Mouse (Mus musculus): Measurements from ENCODE around the gene Myb. TPM values are rescaled to one million over a fixed set of nuclear protein-coding genes. Genes with fewer than 3 reads are reported as not detected.
A peak's percentile ranks its signal among the peaks of the same experiment; 100 is the strongest.

Gene Myb
- total RNA-seq, 2 experiments from 2014 or later, result 0.23 to 0.25 TPM

GRCm38 (mm10) chr10:21193088-21193934, 32.5 kb upstream of the Myb start:
- DNase-seq (ENCODE audit: extremely low spot score in 1 of 2, low spot score in 2 of 2), result no peak
- intact Hi-C loops (cut with DNase I), result no loop called here
- Histone ChIP-seq H3K4me3 (no peak overlapping the region), H3K27ac (no peak overlapping the region)
- TF ChIP-seq CTCF (IDR thresholded peaks at IDR 0.05), result no peak

DNA sequence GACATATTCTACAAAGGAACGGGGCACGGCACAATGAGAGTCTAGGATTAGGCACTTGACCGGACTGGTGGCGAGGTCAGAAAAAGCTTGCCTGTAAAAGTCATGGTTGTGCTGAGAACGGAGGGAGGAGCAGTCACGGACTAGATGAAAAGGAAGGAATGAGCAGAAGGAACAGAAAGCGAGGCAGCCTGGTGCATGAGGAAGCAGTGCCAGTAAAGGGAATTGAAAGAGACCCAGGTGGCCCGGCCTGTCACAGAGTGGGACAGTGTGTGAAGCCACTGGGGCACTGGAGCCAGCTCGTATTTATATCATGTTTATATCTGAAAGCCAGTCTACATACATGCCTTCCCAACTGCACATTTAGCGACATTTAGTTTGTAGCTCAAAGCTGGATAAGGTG, 31.7 kb upstream of the Myb start:
- Histone ChIP-seq H3K27ac (no peak overlapping the region), H3K4me3 (no peak overlapping the region)
- intact Hi-C loops (cut with DNase I), result no loop called here
- TF ChIP-seq CTCF (IDR thresholded peaks at IDR 0.05), result no peak
- no peak for DNase-seq (ENCODE audit: extremely low spot score in 1 of 2, low spot score in 2 of 2)

GRCm38 (mm10) chr10:21189756-21190397, 29.1 kb upstream of the Myb start:
- TF ChIP-seq CTCF (IDR thresholded peaks at IDR 0.05), result no peak
- Histone ChIP-seq H3K27ac (no peak overlapping the region), H3K4me3 (no peak overlapping the region)
- intact Hi-C loops (cut with DNase I), result loop anchor here (2.0 to 5.0 kb wide), 2 partner anchors 108 to 197 kb away; no protein-coding TSS in a partner anchor
- DNase-seq (ENCODE audit: extremely low spot score in 1 of 2, low spot score in 2 of 2), result no peak

DNA sequence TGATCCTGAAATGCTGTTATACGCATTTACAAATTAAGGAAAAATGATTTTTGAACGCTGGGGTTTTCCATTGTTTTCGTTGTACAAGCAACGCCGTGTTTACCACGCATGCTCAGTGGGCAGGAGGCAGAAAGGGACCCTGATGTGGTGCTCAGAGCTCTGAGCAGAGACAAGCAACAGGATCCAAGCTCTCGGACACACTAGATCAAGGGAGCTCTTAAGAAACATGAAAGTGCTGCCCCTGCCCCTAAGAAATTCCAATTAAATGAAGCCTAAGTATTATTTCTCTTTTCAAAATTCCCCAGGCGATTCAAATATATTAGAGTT, 28.5 kb upstream of the Myb start:
- no peak for TF ChIP-seq CTCF (IDR thresholded peaks at IDR 0.05)
- no peak for DNase-seq (ENCODE audit: extremely low spot score in 1 of 2, low spot score in 2 of 2)

GRCm38 (mm10) chr10:21188564-21189274, 27.9 kb upstream of the Myb start:
- TF ChIP-seq CTCF (IDR thresholded peaks at IDR 0.05), result peak; percentile 75
- peak; percentile 46 to 54 for DNase-seq (ENCODE audit: extremely low spot score in 1 of 2, low spot score in 2 of 2)
- Histone ChIP-seq H3K27ac (no peak overlapping the region), H3K4me3 (peak overlapping the region; percentile 45)
- intact Hi-C loops (cut with DNase I), result loop anchor here (2.0 to 5.0 kb wide), 2 partner anchors 106 to 196 kb away; no protein-coding TSS in a partner anchor

More for the DNA sequence above, 28.5 kb upstream of the Myb start:
- Histone ChIP-seq H3K27ac (no peak overlapping the region), H3K4me3 (peak overlapping the region; percentile 45)
- intact Hi-C loops (cut with DNase I), result loop anchor here (2.0 to 5.0 kb wide), 2 partner anchors 107 to 196 kb away; no protein-coding TSS in a partner anchor

DNA sequence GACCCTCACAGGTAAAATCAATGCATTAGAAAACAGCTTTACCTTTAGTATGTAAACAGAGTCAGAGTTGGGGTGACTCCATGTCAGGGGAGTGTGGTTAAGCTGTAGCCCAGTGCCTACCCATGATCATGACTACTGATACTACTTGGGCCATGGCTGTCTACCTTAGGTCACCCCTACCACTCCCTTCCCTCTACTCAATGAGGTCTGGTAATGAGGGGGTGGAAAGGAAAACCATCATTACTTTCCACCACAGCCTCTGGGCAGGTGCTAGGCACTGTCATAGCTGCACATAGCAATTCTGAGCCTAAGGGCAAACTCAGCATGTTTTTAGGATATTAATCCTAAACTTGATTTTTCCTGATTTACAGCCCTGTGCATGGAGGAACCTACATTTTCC, 27.1 kb upstream of the Myb start:
- intact Hi-C loops (cut with DNase I), result loop anchor here (2.0 to 5.0 kb wide), 2 partner anchors 106 to 195 kb away; no protein-coding TSS in a partner anchor
- Histone ChIP-seq H3K4me3 (no peak overlapping the region), H3K27ac (no peak overlapping the region)
- no peak for DNase-seq (ENCODE audit: extremely low spot score in 1 of 2, low spot score in 2 of 2)
- TF ChIP-seq CTCF (IDR thresholded peaks at IDR 0.05), result no peak

DNA sequence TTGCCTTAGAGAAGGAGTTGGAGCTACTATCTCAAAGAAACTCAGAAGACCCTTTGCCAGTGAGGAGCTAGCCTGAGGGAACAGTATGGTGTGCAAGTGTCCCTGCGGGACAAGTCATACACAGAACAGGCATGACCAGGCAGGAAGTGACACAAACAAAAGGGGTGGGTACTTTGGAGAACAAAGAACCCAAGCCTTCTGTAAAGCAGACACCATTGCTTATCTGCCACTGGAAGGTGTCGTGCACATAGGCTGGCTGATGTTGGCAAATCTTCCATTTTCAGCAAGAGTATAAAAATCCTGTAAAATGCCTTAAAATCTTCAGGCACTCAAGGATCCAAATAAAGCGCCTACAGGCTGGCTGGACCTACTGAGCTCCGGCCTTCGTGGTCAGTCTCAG, 25.9 kb upstream of the Myb start:
- intact Hi-C loops (cut with DNase I), result loop anchor here (5.0 kb wide), 1 partner anchor 104 kb away; no protein-coding TSS in a partner anchor
- H3K4me3 ChIP-seq, result no peak overlapping the region
- no peak for TF ChIP-seq CTCF (IDR thresholded peaks at IDR 0.05)
- DNase-seq (ENCODE audit: extremely low spot score in 1 of 2, low spot score in 2 of 2), result no peak
- no peak overlapping the region for H3K27ac ChIP-seq

- no peak overlapping the region for H3K27ac ChIP-seq
- DNase-seq (ENCODE audit: extremely low spot score in 1 of 2, low spot score in 2 of 2), result no peak
- no peak; the same call in 1 of the 2 replicates for TF ChIP-seq CTCF (IDR thresholded peaks at IDR 0.05)
- H3K4me3 ChIP-seq, result no peak overlapping the region
- intact Hi-C loops (cut with DNase I), result no loop called here
Measured at GRCm38 (mm10) chr10:21178711-21179110, 17.9 kb upstream of the Myb start.

DNA sequence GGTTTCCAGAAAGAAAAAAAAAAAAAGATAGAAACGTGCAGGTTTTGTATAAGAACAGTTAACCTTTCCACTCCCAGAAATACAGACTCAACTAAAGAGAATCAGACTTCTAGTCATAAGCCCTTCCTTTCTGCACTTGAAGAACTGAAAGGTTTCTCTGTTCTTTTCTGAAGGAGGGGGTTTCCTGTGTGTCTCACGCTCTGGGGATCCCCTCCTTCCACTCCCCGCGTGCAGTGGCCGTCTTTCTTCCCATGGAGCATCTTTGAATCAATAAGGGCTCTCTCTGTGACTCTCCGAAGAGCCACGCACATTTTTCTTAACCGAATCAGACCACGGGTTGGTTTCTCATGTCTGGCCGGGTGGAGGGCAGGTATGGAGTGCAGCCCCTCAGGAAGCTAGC, 17.5 kb upstream of the Myb start:
- DNase-seq (ENCODE audit: extremely low spot score in 1 of 2, low spot score in 2 of 2), result no peak
- TF ChIP-seq CTCF (IDR thresholded peaks at IDR 0.05), result no peak
- intact Hi-C loops (cut with DNase I), result no loop called here
- Histone ChIP-seq H3K4me3 (no peak overlapping the region), H3K27ac (no peak overlapping the region)

DNA sequence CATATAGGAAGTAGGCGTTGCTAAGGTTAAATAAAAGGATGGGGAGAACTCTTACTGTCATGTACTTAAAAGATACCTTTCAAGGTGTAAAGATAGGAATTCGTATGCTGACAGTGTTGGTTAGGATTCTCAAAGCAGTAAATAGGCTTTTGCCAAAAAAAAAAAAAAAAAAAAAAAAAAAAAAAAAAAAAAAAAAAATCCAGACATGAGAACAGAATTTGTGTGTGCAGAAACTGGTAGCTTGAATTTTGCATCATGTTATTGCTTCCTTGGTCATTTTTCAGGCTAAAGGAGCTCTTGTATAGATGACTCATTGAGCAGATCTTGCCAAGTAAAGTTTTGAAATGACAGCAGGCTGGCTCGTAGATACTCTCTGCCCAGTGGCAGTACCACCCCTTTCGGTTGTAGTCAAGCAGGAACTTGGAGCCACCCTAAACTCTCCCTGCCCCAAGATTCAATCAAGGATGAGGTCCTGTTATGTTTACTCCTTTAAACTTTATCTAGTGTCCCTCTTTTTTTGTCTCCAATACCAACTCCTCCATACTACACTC, 11.9 kb upstream of the Myb start:
- H3K27ac ChIP-seq, result no peak overlapping the region
- intact Hi-C loops (cut with DNase I), result no loop called here
- TF ChIP-seq CTCF (IDR thresholded peaks at IDR 0.05), result no peak
- no peak for DNase-seq (ENCODE audit: extremely low spot score in 1 of 2, low spot score in 2 of 2)
- H3K4me3 ChIP-seq, result no peak overlapping the region

GRCm38 (mm10) chr10:21168466-21168865, 7.7 kb upstream of the Myb start:
- no peak for DNase-seq (ENCODE audit: extremely low spot score in 1 of 2, low spot score in 2 of 2)
- TF ChIP-seq CTCF (IDR thresholded peaks at IDR 0.05), result no peak

More at GRCm38 (mm10) chr10:21168466-21168865, 7.7 kb upstream of the Myb start:
- no peak overlapping the region for H3K27ac ChIP-seq
- intact Hi-C loops (cut with DNase I), result no loop called here
- H3K4me3 ChIP-seq, result no peak overlapping the region

All from left cerebral cortex, adult 2 months (tissue).